Mouse (Mus musculus): Measurements from ENCODE around the gene C1rb. TPM values are rescaled to one million over a fixed set of nuclear protein-coding genes. Genes with fewer than 3 reads are reported as not detected.
A peak's percentile ranks its signal among the peaks of the same experiment; 100 is the strongest.
"Not testable (repeated sequence)": the region's sequence is repeated elsewhere in the genome, so short reads cannot be mapped to it uniquely, and the experiment has no call there.

C1rb gene
- total and polyA plus RNA-seq, 3 experiments: 0.03 TPM; not detected in 2

- H3K9me3 ChIP-seq (replicated peaks; ENCODE audit: insufficient read depth, low read length); H3K4me3 ChIP-seq (ENCODE audit: control insufficient read depth in 1 of 2, insufficient read depth in 1 of 2, low read depth in 2 of 2, low read length in 2 of 2); H3K36me3 ChIP-seq (ENCODE audit: control insufficient read depth in 1 of 2, insufficient read depth in 2 of 2, low read length in 2 of 2); DNase-seq (ENCODE audit: low read depth, low spot score); H3K4me1 ChIP-seq (ENCODE audit: control insufficient read depth in 1 of 2, insufficient read depth in 2 of 2, low read length in 2 of 2); H3K79me2 ChIP-seq (ENCODE audit: control insufficient read depth, insufficient read depth, low read length, poor library complexity); H3K27me3 ChIP-seq (ENCODE audit: control insufficient read depth in 1 of 2, insufficient read depth in 2 of 2, low read length in 2 of 2); H3K27ac ChIP-seq (ENCODE audit: control insufficient read depth, low read depth, low read length); H3K9ac ChIP-seq (ENCODE audit: control insufficient read depth, low read depth, low read length, poor library complexity, severe bottlenecking): not testable (repeated sequence)
These were observed 8.9 kb upstream of the C1rb start for GRCm38 (mm10) chr6:124561156-124561555.

GRCm38 (mm10) chr6:124561611-124562010 lies 8.5 kb upstream of the C1rb start:
- not testable (repeated sequence) for H3K36me3 ChIP-seq (ENCODE audit: control insufficient read depth in 1 of 2, insufficient read depth in 2 of 2, low read length in 2 of 2); H3K9ac ChIP-seq (ENCODE audit: control insufficient read depth, low read depth, low read length, poor library complexity, severe bottlenecking); H3K4me3 ChIP-seq (ENCODE audit: control insufficient read depth in 1 of 2, insufficient read depth in 1 of 2, low read depth in 2 of 2, low read length in 2 of 2); H3K27ac ChIP-seq (ENCODE audit: control insufficient read depth, low read depth, low read length); H3K9me3 ChIP-seq (replicated peaks; ENCODE audit: insufficient read depth, low read length); H3K4me1 ChIP-seq (ENCODE audit: control insufficient read depth in 1 of 2, insufficient read depth in 2 of 2, low read length in 2 of 2); H3K27me3 ChIP-seq (ENCODE audit: control insufficient read depth in 1 of 2, insufficient read depth in 2 of 2, low read length in 2 of 2); DNase-seq (ENCODE audit: low read depth, low spot score); H3K79me2 ChIP-seq (ENCODE audit: control insufficient read depth, insufficient read depth, low read length, poor library complexity)

DNA sequence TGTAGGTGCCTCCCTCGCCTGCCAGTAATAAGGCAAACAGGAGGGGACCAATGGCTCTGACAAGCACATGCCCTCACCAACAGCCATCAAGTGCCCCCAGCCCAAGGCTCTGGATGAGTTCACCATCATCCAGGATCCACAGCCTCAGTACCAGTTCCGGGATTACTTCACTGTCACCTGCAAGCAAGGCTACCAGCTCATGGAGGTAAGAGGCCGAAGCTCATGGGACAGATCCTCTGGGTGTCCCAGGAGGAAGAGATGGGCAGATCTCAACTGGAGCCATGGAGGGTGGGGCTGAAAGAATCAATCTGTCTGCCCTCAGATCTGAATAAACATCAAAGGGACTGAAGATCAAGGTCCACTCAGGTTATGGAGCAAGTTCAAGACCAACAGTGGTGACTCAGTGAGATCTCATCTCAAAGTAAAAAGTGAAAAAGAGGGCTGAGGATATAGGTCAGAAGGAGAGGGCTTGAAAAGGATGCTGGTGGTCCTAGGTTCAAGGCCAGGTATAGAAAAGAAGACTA lies 5.1 kb downstream of the C1rb start:
- not testable (repeated sequence) for H3K36me3 ChIP-seq (ENCODE audit: control insufficient read depth in 1 of 2, insufficient read depth in 2 of 2, low read length in 2 of 2); DNase-seq (ENCODE audit: low read depth, low spot score); H3K9ac ChIP-seq (ENCODE audit: control insufficient read depth, low read depth, low read length, poor library complexity, severe bottlenecking); H3K27me3 ChIP-seq (ENCODE audit: control insufficient read depth in 1 of 2, insufficient read depth in 2 of 2, low read length in 2 of 2); H3K4me3 ChIP-seq (ENCODE audit: control insufficient read depth in 1 of 2, insufficient read depth in 1 of 2, low read depth in 2 of 2, low read length in 2 of 2); H3K9me3 ChIP-seq (replicated peaks; ENCODE audit: insufficient read depth, low read length); H3K4me1 ChIP-seq (ENCODE audit: control insufficient read depth in 1 of 2, insufficient read depth in 2 of 2, low read length in 2 of 2); H3K27ac ChIP-seq (ENCODE audit: control insufficient read depth, low read depth, low read length); H3K79me2 ChIP-seq (ENCODE audit: control insufficient read depth, insufficient read depth, low read length, poor library complexity)

DNA sequence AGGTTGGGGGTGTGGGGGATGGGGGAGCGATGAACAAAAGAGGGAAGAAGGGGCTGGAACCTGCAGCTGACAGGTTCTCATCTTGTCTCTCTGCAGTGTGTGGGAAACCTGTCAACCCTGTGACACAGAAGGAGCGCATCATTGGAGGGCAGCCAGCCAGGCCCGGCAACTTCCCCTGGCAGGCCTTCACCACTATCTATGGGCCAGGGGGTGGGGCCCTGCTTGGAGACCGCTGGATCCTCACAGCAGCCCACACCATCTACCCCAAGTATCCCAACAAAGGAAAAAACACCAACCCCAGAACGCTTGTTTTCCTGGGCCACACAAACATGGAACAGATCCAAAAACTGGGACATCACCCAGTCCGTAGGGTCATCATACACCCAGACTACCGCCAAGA lies 10.1 kb downstream of the C1rb start:
- H3K9me3 ChIP-seq (replicated peaks; ENCODE audit: insufficient read depth, low read length); H3K27ac ChIP-seq (ENCODE audit: control insufficient read depth, low read depth, low read length); H3K27me3 ChIP-seq (ENCODE audit: control insufficient read depth in 1 of 2, insufficient read depth in 2 of 2, low read length in 2 of 2); H3K4me1 ChIP-seq (ENCODE audit: control insufficient read depth in 1 of 2, insufficient read depth in 2 of 2, low read length in 2 of 2); H3K4me3 ChIP-seq (ENCODE audit: control insufficient read depth in 1 of 2, insufficient read depth in 1 of 2, low read depth in 2 of 2, low read length in 2 of 2); H3K36me3 ChIP-seq (ENCODE audit: control insufficient read depth in 1 of 2, insufficient read depth in 2 of 2, low read length in 2 of 2); H3K9ac ChIP-seq (ENCODE audit: control insufficient read depth, low read depth, low read length, poor library complexity, severe bottlenecking); H3K79me2 ChIP-seq (ENCODE audit: control insufficient read depth, insufficient read depth, low read length, poor library complexity): not testable (repeated sequence)
- peak; percentile 84 for DNase-seq (ENCODE audit: low read depth, low spot score)
- TF ChIP-seq MAZ (IDR thresholded peaks at IDR 0.05; ENCODE audit: low read depth, low read length): 0 out of 2 replicates have a peak, but pooled peaks have one; percentile 27
- peak; percentile 21; the same call in 1 of the 2 replicates for TF ChIP-seq ETS1 (IDR thresholded peaks at IDR 0.05; ENCODE audit: low read depth, low read length)

- H3K4me3 ChIP-seq (ENCODE audit: control insufficient read depth in 1 of 2, insufficient read depth in 1 of 2, low read depth in 2 of 2, low read length in 2 of 2): no peak overlapping the region
- TF ChIP-seq ELF1 (IDR thresholded peaks at IDR 0.05; ENCODE audit: low read depth, low read length) (no peak), MYC (IDR thresholded peaks at IDR 0.05; ENCODE audit: low read depth, low read length) (no peak), TBP (IDR thresholded peaks at IDR 0.05; ENCODE audit: low read depth, low read length) (no peak), NELFE (IDR thresholded peaks at IDR 0.05; ENCODE audit: low read depth, low read length) (no peak), RCOR1 (IDR thresholded peaks at IDR 0.05; ENCODE audit: low read depth, low read length) (no peak), MAFK (IDR thresholded peaks at IDR 0.05; ENCODE audit: borderline replicate concordance, low read depth, low read length) (no peak), GABPA (IDR thresholded peaks at IDR 0.05; ENCODE audit: low read depth, low read length) (no peak), MAZ (IDR thresholded peaks at IDR 0.05; ENCODE audit: low read depth, low read length) (no peak), MAX (IDR thresholded peaks at IDR 0.05; ENCODE audit: low read length) (no peak), BHLHE40 (IDR thresholded peaks at IDR 0.05; ENCODE audit: borderline replicate concordance, low read depth, low read length) (no peak), USF1 (IDR thresholded peaks at IDR 0.05; ENCODE audit: low read depth, low read length) (no peak), POLR2AphosphoS2 (IDR thresholded peaks at IDR 0.05; ENCODE audit: low read length) (no peak), POLR2AphosphoS5 (IDR thresholded peaks at IDR 0.05; ENCODE audit: borderline replicate concordance, low read depth, low read length) (no peak), MEF2A (IDR thresholded peaks at IDR 0.05; ENCODE audit: extremely low read depth, insufficient replicate concordance, low read depth, low read length, poor library complexity, severe bottlenecking) (no peak)
These were observed 12.1 kb downstream of the C1rb start for GRCm38 (mm10) chr6:124582231-124582630.

More at GRCm38 (mm10) chr6:124582231-124582630, 12.1 kb downstream of the C1rb start:
- no peaks in the 10 kb centered on the region for H3K79me2 ChIP-seq (ENCODE audit: control insufficient read depth, insufficient read depth, low read length, poor library complexity)
- peaks cover 0 to 6% of the 10 kb centered on the region in 2 experiments; a peak in 2 of 4 replicates for H3K36me3 ChIP-seq (ENCODE audit: control insufficient read depth in 1 of 2, insufficient read depth in 2 of 2, low read length in 2 of 2)
- H3K4me1 ChIP-seq (ENCODE audit: control insufficient read depth in 1 of 2, insufficient read depth in 2 of 2, low read length in 2 of 2): peaks cover 0 to 5% of the 10 kb centered on the region in 2 experiments; a peak in 1 of 4 replicates
- no peaks in the 10 kb centered on the region for H3K9me3 ChIP-seq (replicated peaks; ENCODE audit: insufficient read depth, low read length)
- no peak overlapping the region for H3K9ac ChIP-seq (ENCODE audit: control insufficient read depth, low read depth, low read length, poor library complexity, severe bottlenecking)
- H3K27me3 ChIP-seq (ENCODE audit: control insufficient read depth in 1 of 2, insufficient read depth in 2 of 2, low read length in 2 of 2): no peaks in the 10 kb centered on the region; a peak in 1 of 4 replicates
- H3K27ac ChIP-seq (ENCODE audit: control insufficient read depth, low read depth, low read length): no peak overlapping the region
- DNase-seq (ENCODE audit: low read depth, low spot score): no peak

All from MEL (cell line).